Mouse (Mus musculus): Measurements from ENCODE around the gene Olr1. TPM values are rescaled to one million over a fixed set of nuclear protein-coding genes. Genes with fewer than 3 reads are reported as not detected.

Olr1 gene
- total RNA-seq (2022): under 1 TPM in 3 of 4 experiments, not detected in 1; 0.23 to 0.27 (median 0.24) TPM

- DNase-seq: no peak
Measured at GRCm38 (mm10) chr6:129507024-129507423, at the start of gene Olr1. Gene Olr1 (minus strand): TSS chr6:129507165.

GRCm38 (mm10) chr6:129548009-129548408 lies 41.0 kb upstream of the Olr1 start:
- no peak for DNase-seq

DNA sequence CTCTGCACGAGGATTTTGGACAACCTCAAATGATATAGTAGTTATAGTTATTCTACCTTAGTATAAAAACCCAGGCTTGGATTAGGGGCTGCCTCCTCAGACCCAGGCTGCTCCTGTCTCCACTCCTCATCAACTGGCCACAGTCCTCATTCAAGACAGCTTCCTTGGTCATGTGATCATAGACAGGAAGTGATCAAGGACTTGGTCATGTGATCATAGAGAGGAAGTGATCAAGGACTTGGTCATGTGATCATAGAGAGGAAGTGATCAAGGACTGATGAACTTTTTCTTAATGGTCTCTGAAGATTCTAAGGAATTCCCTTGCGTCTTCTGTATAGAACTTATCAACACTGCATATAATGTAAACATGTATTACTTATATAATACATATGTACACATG lies 40.3 kb upstream of the Olr1 start:
- no peak for DNase-seq

DNA sequence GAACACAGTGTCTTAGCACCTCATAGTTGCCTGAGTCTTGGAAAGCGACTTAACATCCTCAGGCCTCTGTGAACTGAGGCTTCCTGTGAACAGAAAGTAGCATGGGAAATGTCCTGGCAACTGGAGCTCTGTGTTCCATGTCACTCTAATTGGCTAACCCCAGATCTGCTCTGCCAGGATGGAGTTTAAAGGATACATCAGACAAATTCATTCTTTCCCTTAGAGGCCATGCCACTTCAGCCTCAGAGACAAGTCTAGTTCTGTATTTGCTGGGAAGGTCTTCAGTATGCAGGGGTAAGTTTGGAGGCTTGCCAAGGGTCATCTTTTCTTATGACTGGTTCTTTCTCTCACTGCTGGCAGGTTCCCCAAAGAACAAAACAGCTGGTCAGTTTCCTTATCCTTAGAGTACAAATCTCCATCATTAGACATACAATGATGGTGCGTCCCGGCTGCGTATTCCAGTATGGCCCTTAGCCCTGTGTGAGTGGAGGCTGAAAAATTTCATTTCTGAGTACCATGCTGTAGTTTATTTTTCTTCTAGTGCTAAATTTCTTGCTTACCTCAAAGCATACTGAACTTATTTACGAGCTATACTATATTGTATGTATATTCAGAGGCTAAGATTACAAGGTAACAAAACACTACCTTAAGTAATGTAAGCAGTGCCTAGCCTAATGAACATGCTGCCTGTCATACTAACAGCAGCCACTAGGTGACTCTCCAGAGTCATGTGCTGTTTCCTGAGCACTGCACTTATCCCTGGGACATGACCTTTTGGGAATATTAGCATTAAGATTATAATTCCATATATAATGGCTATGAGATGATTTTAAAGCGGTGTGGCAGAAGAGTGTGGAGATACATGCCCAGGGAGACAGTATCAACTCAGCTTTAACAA lies 37.0 kb upstream of the Olr1 start:
- no peak for DNase-seq

- DNase-seq: no peak
Measured at GRCm38 (mm10) chr6:129542540-129542939, 35.6 kb upstream of the Olr1 start.

GRCm38 (mm10) chr6:129541931-129542330 lies 35.0 kb upstream of the Olr1 start:
- no peak for DNase-seq

DNA sequence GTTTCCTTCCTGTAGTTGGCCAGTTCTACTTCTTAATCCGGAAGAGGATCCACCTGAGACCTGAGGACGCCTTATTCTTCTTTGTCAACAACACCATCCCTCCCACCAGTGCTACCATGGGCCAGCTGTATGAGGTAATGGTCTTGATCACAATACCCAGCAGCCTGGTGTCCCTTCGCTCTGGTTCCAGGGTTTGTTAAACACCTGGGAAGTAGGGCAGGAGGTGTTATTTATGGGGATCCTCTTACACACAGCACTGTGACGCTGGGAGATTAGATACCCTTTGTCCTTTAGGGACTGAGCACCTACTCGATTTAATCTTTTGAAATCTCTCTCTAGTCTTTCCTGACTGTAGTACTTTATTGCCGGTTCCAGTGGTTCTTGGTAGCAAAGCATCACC lies 31.6 kb upstream of the Olr1 start:
- no peak for DNase-seq

DNA sequence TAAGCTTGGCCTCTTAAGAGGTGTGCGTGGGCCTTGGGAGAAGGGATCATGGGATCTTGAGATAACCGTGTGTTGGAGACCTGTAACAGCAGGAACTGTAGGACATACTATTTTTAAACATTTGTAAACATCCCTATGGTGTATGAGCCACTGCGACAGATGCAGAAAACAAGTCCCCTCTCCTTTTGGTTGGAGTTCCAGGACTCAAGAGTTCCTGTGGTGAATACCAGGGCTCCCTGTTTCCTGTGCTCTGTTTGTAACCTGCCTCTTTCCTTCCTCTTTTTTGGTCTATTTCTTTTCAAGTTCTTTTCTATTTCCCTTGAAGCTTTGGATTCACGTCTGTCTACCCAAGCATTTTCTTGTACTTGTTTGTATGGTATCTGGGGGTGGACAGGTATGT lies 28.8 kb upstream of the Olr1 start:
- DNase-seq: no peak

DNA sequence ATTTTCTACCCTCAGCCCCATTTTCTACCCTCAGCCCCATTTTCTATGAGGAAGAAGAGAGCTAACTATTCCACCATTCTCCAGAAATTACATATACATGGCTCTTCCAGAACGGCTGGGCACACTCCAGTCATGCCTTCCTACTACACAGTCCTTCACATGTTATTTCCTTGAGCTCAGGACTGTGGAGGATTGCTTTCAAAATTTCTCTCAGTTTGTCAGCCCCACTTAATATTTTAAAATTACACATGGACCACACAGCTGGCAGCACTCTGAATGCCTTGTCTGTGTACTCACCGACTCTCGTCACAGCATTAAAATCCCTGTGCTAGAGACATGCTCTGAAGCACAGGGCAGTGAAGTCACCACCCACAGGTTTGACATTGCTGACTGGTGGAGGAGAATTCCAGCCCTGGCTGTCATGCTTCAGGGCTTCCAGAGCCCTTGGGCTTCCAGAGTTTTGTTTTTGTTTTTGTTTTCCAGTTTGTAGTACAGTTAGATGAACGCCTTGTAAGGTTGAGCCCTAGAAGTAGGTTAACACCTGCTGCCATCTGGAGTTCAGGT lies 27.7 kb upstream of the Olr1 start:
- no peak for DNase-seq

DNA sequence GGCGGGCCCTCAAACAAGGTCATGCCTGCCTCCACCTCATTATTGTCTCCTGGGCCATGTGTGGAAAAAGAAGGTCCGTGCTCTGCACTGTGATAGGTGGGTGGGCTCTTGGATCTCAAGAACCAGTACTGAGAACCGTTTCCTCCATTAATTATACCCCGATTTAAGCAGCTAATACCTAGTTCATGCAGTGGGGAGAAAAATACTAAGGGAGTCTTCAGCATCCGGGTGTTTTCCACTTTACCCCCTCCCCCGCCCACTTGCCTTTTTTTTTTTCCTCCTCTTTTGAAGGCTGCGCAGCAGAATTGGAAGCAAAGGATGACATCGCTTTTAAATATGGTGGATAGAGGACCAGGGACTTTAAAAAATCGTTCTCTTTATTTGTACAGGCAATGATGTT lies 27.1 kb upstream of the Olr1 start:
- DNase-seq: no peak

- peak; percentile 82 for DNase-seq
Measured at GRCm38 (mm10) chr6:129532942-129533860, 26.2 kb upstream of the Olr1 start, which contains the start of gene Gabarapl1. Gene Gabarapl1 (plus strand): TSS chr6:129533160.

DNA sequence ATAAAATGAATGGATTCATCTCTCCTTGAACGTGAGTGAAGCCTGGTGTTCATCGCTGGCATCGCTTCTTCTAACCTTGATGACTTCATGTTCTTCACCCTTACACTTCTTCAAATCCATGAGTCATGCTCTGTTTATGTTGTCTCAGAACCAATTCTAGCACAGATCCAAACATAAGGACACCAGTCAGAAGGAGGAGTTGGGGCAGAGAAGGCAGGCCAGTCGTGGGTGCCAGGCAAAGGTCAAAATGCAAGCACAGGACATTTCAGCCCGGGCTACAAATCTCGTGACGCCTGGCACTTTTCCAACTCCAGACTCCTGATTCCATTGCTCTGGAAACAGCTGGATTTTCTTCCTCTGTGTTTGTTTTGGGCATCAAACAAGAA lies 25.6 kb upstream of the Olr1 start:
- peak; percentile 79 for DNase-seq

DNA sequence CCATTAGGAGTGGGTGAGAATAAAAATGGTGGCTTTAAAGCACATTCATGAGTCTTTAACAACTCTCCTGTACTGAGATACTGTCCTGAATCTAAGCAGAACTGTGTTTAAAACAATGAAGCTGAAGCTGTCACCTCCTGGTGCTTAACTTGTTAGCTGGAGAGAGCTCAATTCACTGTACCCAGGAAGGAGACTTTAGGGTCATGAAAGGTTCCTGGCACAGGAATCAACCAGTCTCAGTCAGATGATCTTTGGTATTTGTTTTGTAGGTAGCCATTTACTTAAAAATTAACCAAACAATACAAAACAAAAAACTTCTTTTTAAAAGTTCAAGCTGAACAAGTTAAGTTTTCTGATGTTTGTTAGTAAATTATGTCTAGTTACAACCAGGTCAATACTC lies 23.3 kb upstream of the Olr1 start:
- no peak for DNase-seq

DNA sequence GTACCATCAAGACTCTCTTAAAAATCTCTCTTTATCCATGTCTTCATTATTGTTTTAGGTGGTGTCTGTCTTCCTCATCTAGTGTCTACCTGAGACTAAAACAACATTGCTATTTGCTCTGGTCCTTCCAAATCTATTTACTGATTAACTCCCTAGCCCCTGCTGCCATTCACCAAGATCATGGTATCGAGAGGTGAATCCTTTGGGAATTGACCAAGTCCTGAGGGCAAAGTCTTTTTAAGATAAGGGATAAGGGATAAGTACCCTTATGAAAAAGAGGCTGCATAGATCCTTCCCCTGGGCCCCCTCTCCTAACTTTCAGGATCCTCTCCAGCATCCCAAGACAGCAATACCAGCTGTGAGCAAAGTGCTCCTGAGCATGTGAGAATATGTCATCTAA lies 22.6 kb upstream of the Olr1 start:
- no peak for DNase-seq

DNA sequence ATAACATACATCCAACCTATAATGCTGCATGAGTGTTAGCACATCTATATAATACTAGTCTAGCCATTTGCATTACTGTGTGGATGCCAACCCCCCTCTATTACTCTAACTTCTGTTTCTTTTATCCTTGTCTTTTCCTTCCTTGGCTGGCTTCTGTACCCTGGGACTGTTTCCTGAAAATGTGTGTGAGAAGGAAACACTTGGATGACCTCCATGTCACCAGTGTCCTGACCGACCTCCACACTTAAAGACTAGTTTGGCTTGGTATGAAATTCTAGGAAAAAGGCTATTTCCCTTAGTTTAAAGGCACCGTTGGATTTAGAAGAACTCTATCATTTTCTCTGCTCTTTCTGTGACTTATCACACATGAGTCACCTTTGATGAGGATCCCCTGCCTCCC lies 20.5 kb upstream of the Olr1 start:
- DNase-seq: no peak

DNA sequence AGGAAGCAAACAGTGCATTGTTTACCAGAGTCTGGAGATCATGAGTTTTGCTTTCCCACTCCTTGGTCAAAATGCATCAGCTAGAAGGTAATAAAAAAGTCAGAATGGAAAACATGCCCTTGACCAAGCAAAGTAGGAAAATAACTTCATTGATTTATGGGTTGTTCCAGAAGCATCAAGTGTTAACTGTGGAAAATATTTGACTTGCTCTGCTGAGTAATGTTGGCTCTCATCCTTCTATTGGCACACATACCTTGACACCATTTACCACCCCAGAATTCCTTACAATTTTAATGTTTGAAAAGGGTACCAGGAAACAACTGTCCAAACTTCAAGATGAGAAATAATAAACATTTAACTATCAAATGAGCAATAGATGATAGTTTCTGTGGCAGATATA lies 19.1 kb upstream of the Olr1 start:
- no peak for DNase-seq

GRCm38 (mm10) chr6:129517752-129518408 lies 10.9 kb upstream of the Olr1 start:
- DNase-seq: no peak

DNA sequence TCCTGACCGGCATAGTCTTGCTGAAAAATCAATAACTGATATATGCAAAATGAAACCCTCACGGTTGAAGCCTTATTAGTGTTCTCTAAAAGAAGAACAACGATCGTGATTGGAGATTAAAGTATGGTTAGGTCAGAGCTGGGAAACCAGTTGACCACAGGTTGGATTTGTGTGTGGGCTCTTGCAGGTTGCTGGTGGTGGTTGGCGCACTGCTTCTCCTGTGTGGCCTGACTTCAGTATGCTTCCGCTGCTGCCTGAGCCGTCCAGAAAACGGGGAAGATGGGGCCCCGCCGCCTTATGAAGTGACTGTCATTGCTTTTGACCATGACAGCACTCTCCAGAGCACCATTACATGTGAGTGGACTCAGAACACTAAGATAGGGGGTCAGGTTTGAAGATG lies 9.4 kb upstream of the Olr1 start:
- no peak for DNase-seq

GRCm38 (mm10) chr6:129515068-129515467 lies 8.1 kb upstream of the Olr1 start:
- DNase-seq: no peak

DNA sequence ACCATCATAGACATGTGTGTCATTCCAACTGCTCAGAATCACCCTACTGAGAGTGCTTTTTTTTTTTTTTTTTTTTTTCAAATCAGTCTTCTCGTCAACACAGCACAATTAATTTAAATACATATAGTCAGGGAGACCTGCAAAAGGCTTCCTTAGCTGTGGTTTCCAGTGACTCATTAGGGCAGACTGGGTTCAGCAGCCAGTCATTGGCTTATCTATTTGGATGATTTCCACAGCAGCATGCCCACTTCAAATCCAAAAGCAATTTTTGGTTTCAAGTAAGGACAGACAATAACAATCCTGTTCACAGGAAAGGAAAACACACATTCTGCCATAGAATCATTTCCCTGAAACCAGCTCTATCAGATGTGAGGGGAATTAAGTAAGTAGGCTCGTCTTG lies 7.4 kb upstream of the Olr1 start:
- DNase-seq: no peak

DNA sequence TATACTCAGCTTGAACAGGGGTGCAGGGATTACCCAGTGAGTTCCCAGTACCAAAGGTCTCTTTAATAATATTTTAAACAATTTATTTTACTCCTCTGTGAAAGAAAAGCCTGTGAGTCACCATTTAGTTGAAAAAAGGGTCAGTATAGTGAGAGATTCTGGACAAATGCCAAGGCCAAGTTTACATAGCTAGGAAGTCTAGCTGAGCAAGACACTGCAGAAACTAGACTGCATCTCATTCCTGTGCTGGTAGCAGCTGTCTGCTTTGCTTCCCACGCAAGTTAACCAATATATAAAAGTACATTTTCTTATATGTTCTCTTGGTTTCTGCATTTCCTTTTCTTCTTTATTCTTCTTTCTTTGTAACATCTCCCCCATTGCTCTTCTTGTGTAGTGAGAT lies 6.4 kb upstream of the Olr1 start:
- DNase-seq: no peak

DNA sequence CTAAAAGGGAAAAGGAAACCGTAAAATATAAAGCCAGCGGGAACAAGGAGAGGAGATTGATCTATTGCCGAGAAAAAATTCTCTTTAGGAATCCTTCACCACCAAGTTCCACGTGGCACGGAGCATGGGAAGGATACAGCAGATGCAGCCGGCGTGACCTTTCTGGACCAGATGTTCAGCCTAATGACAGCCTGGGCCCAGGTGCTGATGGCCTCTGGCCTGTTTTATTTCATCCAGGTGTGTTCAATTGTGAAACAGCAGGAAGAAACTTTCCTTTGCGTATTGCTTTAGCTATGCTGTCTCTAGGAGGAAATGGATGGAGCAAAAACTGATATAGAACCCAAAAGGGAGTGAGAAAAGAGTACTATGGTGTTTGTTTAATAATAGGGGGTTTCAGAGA lies 5.9 kb upstream of the Olr1 start:
- no peak for DNase-seq

DNA sequence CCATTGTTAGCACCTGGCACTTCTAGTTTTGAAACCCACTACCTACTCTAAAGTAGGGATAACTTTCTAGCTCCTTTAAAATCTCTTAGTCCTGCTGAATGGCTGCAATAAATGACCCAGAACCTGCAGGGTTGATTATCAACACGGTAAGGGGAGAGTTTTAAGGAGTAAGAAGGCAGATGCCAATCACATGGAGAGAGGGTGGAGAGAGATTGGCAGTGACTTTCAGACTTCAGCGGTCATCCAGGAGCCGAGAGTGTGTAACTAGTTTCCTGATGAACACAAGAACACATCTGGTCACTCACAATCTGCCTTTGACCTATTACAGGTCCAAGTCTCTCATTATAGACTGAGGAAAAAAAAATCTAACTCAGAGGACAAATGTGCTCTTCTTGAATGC lies 5.4 kb upstream of the Olr1 start, which contains the start of gene Tmem52b:
Tmem52b (plus strand) TSS at position 189 of the 400 bp plus-strand sequence.
- no peak for DNase-seq
